Mouse (Mus musculus): ENCODE data around the gene Map4k5.

Map4k5 gene

GRCm38 (mm10) chr12:69788380-69788779, 104.6 kb downstream of the Map4k5 start:
- in situ Hi-C loops (cut with MseI, MboI) = no loop called here

GRCm38 (mm10) chr12:69785471-69785870, 107.5 kb downstream of the Map4k5 start:
- in situ Hi-C loops (cut with MseI, MboI) = no loop called here

- in situ Hi-C loops (cut with MseI, MboI) = no loop called here
These were observed 109.6 kb downstream of the Map4k5 start for GRCm38 (mm10) chr12:69783247-69784025.

GRCm38 (mm10) chr12:69781935-69782650, 110.9 kb downstream of the Map4k5 start:
- in situ Hi-C loops (cut with MseI, MboI) = no loop called here

GRCm38 (mm10) chr12:69781480-69781879, 111.5 kb downstream of the Map4k5 start:
- in situ Hi-C loops (cut with MseI, MboI) = no loop called here

- in situ Hi-C loops (cut with MseI, MboI) = no loop called here
These were observed 115.0 kb downstream of the Map4k5 start for GRCm38 (mm10) chr12:69777957-69778356.

GRCm38 (mm10) chr12:69777341-69777730, 115.7 kb downstream of the Map4k5 start:
- in situ Hi-C loops (cut with MseI, MboI) = no loop called here

GRCm38 (mm10) chr12:69776607-69777340, 116.2 kb downstream of the Map4k5 start:
- in situ Hi-C loops (cut with MseI, MboI) = no loop called here

- in situ Hi-C loops (cut with MseI, MboI) = no loop called here
These were observed 124.2 kb downstream of the Map4k5 start for GRCm38 (mm10) chr12:69768841-69769240.

- in situ Hi-C loops (cut with MseI, MboI) = no loop called here
These were observed 125.3 kb downstream of the Map4k5 start for GRCm38 (mm10) chr12:69767476-69768258.

GRCm38 (mm10) chr12:69766185-69766904, 126.7 kb downstream of the Map4k5 start:
- in situ Hi-C loops (cut with MseI, MboI) = no loop called here

- in situ Hi-C loops (cut with MseI, MboI) = no loop called here
These were observed 127.5 kb downstream of the Map4k5 start for GRCm38 (mm10) chr12:69765543-69765942.

- in situ Hi-C loops (cut with MseI, MboI) = no loop called here
These were observed 131.4 kb downstream of the Map4k5 start for GRCm38 (mm10) chr12:69761603-69762002.

GRCm38 (mm10) chr12:69760743-69761406, 132.1 kb downstream of the Map4k5 start:
- in situ Hi-C loops (cut with MseI, MboI) = no loop called here

- in situ Hi-C loops (cut with MseI, MboI) = no loop called here
These were observed 133.0 kb downstream of the Map4k5 start for GRCm38 (mm10) chr12:69760014-69760413.

GRCm38 (mm10) chr12:69759267-69759885, 133.6 kb downstream of the Map4k5 start:
- in situ Hi-C loops (cut with MseI, MboI) = loop anchor here (5.0 to 10.0 kb wide), 2 partner anchors 133 to 135 kb away; partner anchors contain the start of genes Atl1 (in 2 of the 2) and Map4k5 (in 2 of the 2)

- in situ Hi-C loops (cut with MseI, MboI) = loop anchor here (5.0 to 10.0 kb wide), 2 partner anchors 134 to 136 kb away; partner anchors contain the start of genes Atl1 (in 2 of the 2) and Map4k5 (in 2 of the 2)
These were observed 134.5 kb downstream of the Map4k5 start for GRCm38 (mm10) chr12:69758221-69759185.

Data from mouse trophoblast stem cell (cell line).